Mouse (Mus musculus) Patski (cell line): ENCODE data around the gene Pou3f1. TPM values are rescaled to one million over a fixed set of nuclear protein-coding genes. Genes with fewer than 3 reads are reported as not detected.

Source experiments
- ATAC-seq: fragments of 100-300 bp; one replicate; pipeline ENCODE4 v1.8.0; 2021
- CTCF ChIA-PET: fragments of 350-600 bp; sonication (Branson Sonifier 250); formaldehyde crosslinking; loops from one replicate; lab custom pipeline; 2022; ENCODE audit warnings: inconsistent platforms; lab: Charles Lee
- POLR2A ChIA-PET: fragments of 350-600 bp; sonication (Branson Sonifier 250); formaldehyde crosslinking; loops from one replicate; lab custom pipeline; 2022; ENCODE audit warnings: antibody characterized with exemption, inconsistent platforms; lab: Charles Lee
- DNase-seq: peaks from one replicate; pipeline ENCODE4 v3.0.0-alpha.2; 2011; ENCODE audit warnings: low read depth, low spot score
- H3K27me3 ChIP-seq: fragments of 371-371 bp; one replicate; pipeline ENCODE4 v1.5.1; 2021
- CTCF ChIP-seq: fragments of 100-300 bp; IDR thresholded peaks from one replicate; pipeline ENCODE4 v1.5.1; 2021
- in situ Hi-C: fragments of 300-500 bp; cut with MboI; formaldehyde crosslinking; loops from 3 replicates; pipeline ENCODE4 v1.11.1; 2018; ENCODE audit warnings: low pct_unique_long_range_greater_than_20kb, mixed read lengths
- polyA plus RNA-seq: library from polyadenylated mRNA; unstranded; gene quantifications from one replicate; pipeline ENCODE4 v1.2.3, GENCODE M21; 2021

The Pou3f1 gene
- polyA plus RNA-seq, 1 experiment from 2014 or later, result 0.24 TPM

DNA sequence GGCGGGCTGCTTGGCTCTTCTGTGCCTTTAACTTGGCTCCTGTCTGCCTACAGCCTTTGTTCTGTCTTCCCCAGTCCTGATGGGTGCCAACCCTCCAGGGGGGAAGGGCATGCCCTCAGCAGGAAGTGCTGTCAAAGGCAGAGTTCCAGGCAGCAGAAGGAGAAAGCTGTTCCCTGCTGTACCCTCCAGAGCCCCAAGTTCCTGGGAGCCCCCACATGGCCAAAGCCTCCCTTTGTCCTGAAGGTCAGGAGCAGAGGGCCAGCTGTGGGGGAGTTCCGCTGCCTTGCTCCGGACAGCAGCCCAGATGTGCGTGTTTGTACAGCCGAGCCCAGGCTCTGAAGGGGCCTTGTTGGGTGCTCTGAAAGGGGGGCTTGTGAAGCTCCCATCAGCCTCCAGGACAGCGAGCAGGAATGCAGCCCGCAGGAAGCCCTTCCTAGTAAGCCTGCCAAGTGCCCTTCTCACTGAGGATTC lies 32.5 kb upstream of the Pou3f1 start:
- CTCF ChIA-PET, result no interaction called here
- ATAC-seq (no peak), DNase-seq (no peak)
- POLR2A ChIA-PET, result no interaction called here
- no peaks in the 10 kb centered on the region for H3K27me3 ChIP-seq
- in situ Hi-C loops, result no loop called here
- TF ChIP-seq CTCF, result no peak

DNA sequence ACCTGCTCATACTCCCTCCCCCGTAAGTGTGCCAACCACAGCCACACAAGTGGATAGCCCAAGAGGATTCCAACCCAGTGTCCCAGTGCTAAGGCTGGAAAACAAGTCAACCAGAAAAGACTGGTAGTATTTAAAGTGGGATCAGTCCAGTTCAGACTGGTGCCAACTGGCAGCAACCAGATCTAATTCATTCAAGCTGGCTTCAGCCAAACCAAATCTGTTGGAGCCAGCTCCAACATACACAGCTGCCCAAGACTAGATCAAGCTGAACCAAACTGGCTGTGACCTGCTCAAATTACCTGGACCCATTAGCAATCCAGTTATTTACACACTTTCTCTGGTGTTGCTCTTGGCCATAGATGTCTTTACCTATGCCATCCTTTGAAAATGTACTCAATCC lies 29.8 kb upstream of the Pou3f1 start:
- no peak for DNase-seq
- POLR2A ChIA-PET, result interaction anchor here (0.7 kb wide), 1 partner anchor 918 kb away, joined by 3 read pairs; no protein-coding TSS in a partner anchor
- no peaks in the 10 kb centered on the region for H3K27me3 ChIP-seq
- in situ Hi-C loops, result no loop called here
- TF ChIP-seq CTCF, result no peak
- CTCF ChIA-PET, result interaction anchor here (1.3 kb wide), 1 partner anchor 23 kb away, joined by 4 read pairs; no protein-coding TSS in a partner anchor
- ATAC-seq, result no peak

DNA sequence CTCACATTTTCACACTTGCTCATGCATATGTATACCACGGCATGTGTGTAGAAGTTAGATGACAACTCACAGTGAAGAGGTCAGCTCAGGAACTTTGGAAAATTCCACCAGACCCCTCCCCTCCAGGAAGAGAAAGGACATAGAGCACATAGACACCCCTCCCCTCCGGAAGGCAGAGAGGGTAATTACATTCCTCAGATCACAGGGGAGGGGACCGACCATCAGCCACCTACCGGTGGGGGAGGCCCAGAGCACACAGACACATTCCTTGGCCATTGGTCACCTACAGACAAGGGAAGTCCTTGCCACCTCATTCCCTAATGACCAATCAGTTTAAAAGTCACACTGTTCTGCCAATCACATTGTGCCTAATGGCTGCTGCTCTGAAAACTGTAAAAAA lies 25.2 kb upstream of the Pou3f1 start:
- peaks cover 4% of the 10 kb centered on the region for H3K27me3 ChIP-seq
- POLR2A ChIA-PET, result no interaction called here
- no peak for TF ChIP-seq CTCF
- CTCF ChIA-PET, result no interaction called here
- in situ Hi-C loops, result no loop called here
- DNase-seq (no peak), ATAC-seq (no peak)

DNA sequence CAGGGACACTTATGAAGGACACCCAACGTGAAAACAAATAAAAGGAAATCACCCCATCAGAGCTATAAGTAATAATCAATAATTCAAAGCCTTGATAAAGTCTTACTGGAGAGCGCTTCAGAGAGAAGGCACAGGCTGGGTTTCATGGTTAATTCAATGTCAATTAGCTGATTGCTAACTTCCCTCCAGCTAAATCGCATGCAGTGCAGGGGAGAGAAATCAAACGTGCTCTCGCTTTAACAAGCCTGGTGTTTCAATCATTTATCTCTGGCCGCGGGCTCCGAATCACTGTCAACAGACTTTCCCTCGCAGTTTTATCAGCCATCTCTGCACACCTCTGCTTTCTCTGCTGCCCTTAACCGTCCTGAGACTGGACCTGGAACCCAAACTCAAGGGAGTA lies 23.8 kb upstream of the Pou3f1 start:
- no peak for ATAC-seq
- no peak for TF ChIP-seq CTCF
- POLR2A ChIA-PET, result no interaction called here

DNA sequence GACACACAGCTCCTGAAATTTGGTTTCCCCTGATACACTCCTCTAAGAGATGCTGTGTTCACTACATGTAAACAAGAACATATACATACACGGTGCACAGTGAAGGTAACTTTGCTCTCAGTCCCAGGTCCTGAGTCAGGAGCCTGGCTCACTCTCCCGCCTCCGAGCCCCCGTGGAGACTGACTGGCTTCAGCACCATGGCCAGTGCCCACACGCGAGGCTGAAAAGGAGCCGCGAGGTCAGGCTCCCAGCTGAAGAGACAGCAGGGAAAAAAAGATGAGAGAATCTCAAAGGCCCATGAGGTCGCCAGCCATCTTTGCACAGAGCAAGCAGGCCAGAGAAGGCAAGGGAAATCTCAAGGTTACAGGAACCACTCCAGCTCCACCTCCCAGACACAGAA lies 23.3 kb upstream of the Pou3f1 start:
- no peak for TF ChIP-seq CTCF
- no peak for DNase-seq
- in situ Hi-C loops, result no loop called here
- H3K27me3 ChIP-seq, result peaks cover 4% of the 10 kb centered on the region
- peak; percentile 62 for ATAC-seq
- POLR2A ChIA-PET, result no interaction called here
- CTCF ChIA-PET, result no interaction called here

More for the DNA sequence above, 23.8 kb upstream of the Pou3f1 start:
- CTCF ChIA-PET, result no interaction called here
- in situ Hi-C loops, result no loop called here
- peaks cover 4% of the 10 kb centered on the region for H3K27me3 ChIP-seq
- no peak for DNase-seq

DNA sequence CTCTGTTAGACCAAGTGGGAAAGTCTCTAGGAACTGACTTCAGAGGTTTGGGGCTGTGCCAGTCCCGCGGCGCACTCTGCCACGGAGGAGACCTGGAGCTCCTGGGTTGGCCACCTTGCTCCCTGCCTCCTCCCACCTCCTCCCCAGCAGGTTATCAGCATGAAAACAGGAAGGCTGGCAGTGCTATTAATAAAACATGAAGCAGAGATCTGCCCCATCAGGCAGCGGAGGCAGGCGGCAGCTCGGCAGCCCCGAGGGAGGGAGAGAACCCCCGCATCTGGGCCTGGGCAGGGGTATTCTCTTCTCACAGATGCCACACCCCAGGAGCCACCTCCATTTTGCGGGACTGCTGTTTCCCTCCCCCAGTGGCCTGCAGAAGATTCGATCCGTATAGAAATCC lies 16.9 kb upstream of the Pou3f1 start:
- in situ Hi-C loops, result no loop called here
- ATAC-seq, result no peak
- CTCF ChIA-PET, result no interaction called here
- POLR2A ChIA-PET, result no interaction called here
- DNase-seq, result no peak
- no peak for TF ChIP-seq CTCF
- peaks cover 4% of the 10 kb centered on the region for H3K27me3 ChIP-seq

DNA sequence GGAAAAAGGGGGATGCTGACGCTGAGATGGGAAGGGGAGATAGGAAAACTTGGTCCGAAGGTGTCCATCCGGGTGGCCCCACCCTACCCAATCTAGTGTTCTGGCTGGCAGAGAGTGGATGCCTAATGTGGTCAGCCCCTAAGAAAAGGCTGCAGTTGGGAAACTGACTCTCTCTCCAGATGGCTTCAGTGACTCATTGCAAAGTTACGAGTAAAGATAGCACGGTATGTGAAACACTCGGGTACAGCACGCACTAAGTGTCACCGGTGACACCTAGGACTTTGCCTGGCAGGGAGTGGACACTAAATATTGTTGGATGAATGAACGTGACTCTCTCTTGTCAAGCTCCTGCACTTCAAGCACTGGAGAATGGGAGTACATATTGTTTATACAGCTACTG lies 12.7 kb upstream of the Pou3f1 start:
- CTCF ChIA-PET, result no interaction called here
- TF ChIP-seq CTCF, result no peak
- ATAC-seq (no peak), DNase-seq (no peak)
- in situ Hi-C loops, result no loop called here
- POLR2A ChIA-PET, result no interaction called here
- no peaks in the 10 kb centered on the region for H3K27me3 ChIP-seq

DNA sequence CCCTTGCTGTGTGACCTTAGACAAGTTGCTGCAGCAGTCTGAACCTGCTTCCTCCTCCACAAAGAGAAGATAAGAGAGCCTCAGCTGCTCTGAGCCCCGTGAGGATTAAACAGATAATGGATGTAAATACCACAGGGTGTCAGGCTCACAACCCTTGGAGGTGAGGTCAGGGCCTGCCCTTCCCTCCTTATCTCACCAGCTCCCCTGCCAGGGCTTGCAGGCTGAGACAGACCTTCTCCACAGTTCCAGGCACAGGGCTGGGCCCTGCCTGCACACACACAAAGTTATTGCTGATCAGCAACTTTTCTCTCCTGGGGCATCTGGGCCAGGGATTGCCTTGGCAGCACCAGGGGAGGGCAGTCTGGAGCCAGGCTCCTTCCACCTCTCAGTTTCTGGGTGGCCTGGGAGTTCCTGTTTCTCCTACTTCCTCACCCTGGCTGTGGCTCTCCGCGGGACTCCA lies 11.6 kb upstream of the Pou3f1 start:
- ChIA-PET POLR2A (no interaction called here), CTCF (interaction anchor here (1.0 to 1.2 kb wide), 2 partner anchors 30 to 33 kb away, joined by 3 read pairs; no protein-coding TSS in a partner anchor)
- DNase-seq, result no peak
- no peak for TF ChIP-seq CTCF
- in situ Hi-C loops, result no loop called here
- ATAC-seq, result peak; percentile 17
- H3K27me3 ChIP-seq, result no peaks in the 10 kb centered on the region

DNA sequence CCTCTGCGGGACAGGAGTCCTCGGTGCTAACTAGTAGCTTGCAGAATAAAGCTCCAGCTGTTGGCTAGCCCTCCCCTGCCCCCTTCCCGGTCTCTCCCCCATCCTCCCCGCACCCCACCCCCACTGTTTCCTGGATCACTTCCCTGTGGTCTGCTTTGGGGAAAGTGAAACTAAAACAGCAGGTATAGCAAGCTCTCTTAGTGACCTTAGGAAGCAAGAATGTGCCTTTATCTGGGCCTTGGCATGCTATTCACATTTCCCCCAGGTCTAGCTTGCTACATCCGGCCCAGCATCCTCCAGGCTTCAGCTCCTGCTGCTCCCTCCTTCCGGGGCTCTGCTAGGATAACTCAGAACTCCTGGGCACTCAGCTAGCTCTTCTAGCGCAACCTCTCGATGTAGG lies 10.0 kb upstream of the Pou3f1 start:
- in situ Hi-C loops, result no loop called here
- H3K27me3 ChIP-seq, result no peaks in the 10 kb centered on the region
- ATAC-seq, result no peak
- ChIA-PET CTCF (interaction anchor here (1.0 kb wide), 1 partner anchor 16 kb away, joined by 3 read pairs; no protein-coding TSS in a partner anchor), POLR2A (no interaction called here)
- no peak for TF ChIP-seq CTCF
- DNase-seq, result no peak

DNA sequence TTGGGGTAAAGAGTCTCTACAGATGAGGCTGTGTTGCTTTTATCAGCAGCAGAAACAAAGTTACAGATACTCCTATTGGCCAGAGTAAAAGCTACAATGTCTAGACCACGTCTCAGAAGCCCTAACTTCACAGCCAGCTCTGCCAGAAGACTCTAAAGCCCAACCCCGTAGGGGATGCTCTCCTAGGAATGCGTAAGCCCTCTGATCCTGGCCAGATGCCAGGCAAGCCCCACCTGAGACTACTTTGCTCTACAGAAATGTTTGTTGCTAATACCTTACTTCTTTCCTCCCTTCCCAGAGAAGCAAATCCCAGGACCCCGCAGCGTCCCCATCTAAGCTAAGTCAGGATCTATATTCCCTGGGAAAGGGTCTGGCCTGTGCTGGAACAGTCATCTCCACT lies 8.7 kb upstream of the Pou3f1 start:
- ChIA-PET CTCF (no interaction called here), POLR2A (no interaction called here)
- in situ Hi-C loops, result no loop called here
- H3K27me3 ChIP-seq, result no peaks in the 10 kb centered on the region
- no peak for DNase-seq
- ATAC-seq, result no peak
- TF ChIP-seq CTCF, result no peak

DNA sequence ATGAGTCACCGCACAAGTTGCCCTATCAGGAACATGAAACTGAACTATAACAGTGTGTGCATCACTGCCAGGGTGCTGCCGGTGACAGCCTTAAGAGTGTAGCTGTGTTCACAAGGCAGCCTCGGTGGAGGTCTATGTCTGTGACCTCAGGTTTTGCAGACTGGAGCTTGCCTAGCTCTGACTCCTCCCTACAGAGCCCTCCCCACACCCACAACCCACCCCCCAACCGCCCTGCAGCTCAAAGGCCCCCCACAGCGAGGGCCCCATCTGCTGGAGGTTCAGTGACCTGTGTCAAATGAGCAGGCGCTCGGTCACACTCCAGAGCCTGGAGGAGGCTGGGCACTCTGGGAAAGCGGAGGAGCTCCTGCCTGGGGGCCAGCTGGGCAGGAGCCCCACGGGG lies 3.7 kb upstream of the Pou3f1 start:
- CTCF ChIA-PET, result interaction anchor here (0.8 kb wide), 1 partner anchor 30 kb away, joined by 3 read pairs; no protein-coding TSS in a partner anchor
- in situ Hi-C loops, result loop anchor here (5.0 kb wide), 1 partner anchor 81 kb away; no protein-coding TSS in a partner anchor
- ATAC-seq (peak; percentile 66), DNase-seq (peak; percentile 58)
- peaks cover 6% of the 10 kb centered on the region for H3K27me3 ChIP-seq
- POLR2A ChIA-PET, result no interaction called here
- TF ChIP-seq CTCF, result no peak
